Mouse (Mus musculus): Measurements from ENCODE around the gene Sumf1. TPM values are rescaled to one million over a fixed set of nuclear protein-coding genes. Genes with fewer than 3 reads are reported as not detected.

The Sumf1 gene
- total RNA-seq, 2 experiments from 2014 or later: 12.8 to 21.8 TPM

DNA sequence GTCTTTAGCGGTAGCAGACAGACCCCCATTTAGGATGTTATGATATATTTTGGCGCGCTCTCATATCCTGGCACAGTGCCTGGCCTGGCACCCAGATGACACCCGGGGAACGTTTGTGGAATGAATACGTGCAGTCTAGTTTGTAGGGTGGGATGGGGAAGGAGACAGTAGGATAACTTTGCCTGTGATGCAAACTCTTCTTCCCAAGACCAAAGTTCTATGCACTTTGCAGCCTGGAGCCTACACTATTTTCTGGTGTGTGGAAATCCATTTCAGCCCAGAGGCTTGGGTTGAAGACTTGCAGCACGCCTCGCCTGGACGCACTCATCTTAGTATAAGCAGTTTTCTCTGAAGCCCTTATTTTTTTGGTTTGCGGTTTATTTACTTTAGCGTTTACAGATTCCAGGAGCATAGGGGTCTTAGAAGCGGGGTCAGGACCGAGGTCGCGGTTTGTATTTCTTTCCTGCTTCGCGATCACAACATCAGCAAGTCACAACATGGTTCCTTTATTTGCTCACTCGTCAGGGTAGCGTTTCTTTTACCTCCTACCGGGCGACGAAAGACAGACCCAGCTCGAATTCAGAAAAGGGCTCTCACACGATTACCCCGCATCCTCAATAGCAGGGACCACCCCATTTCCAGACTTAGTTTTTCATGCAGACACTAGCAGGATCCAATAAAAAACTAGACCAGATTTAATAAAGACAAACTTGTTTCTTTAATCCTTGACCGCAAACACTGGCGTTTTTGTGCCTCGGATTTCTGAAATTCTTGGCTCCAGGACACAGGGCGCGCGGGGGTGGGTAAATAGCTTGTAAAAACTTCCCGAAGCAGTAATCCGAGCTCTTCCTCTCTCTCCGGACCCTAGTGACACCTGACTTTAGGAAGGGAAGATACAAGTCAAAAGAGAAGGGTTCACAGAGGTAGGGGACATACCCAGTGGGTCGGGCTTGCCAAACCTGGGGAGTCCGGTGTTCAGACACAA, 26.8 kb upstream of the Sumf1 start:
- ATAC-seq (replicated peaks; ENCODE audit: poor library complexity): no peak

DNA sequence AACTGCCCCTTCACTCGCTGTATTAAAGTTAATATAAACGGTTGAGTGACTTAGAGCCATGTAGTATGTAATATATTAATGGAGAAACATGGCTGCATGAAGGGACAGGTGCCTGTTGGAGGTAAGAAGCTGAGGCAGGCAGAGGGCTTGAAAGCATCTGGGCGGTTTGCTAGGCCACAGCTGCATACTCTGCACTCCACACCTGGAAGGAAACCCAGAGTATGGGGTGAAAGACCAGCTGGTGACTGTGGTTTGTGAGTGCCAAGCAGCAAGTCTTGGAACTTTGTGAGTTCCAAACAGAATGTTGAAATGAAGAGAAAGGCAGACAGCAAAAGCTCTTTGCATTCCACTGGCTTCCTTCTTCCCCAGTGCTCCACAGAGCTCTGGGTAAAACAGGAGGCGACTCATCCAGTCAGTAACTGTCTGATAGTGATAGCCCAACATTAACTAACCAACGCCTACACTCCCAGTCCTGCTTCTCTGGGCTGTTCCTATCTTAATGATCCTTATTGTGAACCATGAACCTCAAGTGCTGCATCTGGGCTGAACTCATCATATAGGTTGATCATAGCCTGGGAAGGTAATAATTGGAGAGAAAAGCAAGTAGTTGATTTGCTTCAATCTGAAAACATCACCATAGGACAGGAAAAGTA, 21.7 kb upstream of the Sumf1 start:
- peak; percentile 59 for ATAC-seq (replicated peaks; ENCODE audit: poor library complexity)

GRCm38 (mm10) chr6:108206145-108206544, 20.8 kb upstream of the Sumf1 start:
- ATAC-seq (replicated peaks; ENCODE audit: poor library complexity): no peak

- no peak for ATAC-seq (replicated peaks; ENCODE audit: poor library complexity)
Observed at GRCm38 (mm10) chr6:108204322-108204721, 18.9 kb upstream of the Sumf1 start.

- ATAC-seq (replicated peaks; ENCODE audit: poor library complexity): no peak
Observed at GRCm38 (mm10) chr6:108198286-108198685, 12.9 kb upstream of the Sumf1 start.

DNA sequence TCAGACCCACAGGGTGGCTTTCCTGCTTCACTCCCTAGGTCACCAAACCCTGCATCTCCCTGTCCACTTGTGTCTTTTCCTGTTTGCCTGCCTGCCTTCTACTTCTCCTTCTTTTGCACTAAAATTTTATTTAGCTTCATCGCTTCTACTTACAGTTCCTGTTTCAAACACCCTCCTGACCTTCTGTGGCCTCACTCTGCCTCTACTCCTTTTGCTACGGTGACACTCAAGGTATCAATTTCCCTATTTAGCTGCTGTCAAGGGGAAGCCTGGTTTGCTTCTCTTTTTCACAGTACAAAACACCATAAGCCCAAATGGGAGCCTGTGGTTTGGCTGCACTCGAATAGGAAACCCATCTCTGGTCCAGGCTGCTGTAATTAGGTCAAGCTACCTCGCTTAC, 11.7 kb upstream of the Sumf1 start:
- peak; percentile 96 for ATAC-seq (replicated peaks; ENCODE audit: poor library complexity)

DNA sequence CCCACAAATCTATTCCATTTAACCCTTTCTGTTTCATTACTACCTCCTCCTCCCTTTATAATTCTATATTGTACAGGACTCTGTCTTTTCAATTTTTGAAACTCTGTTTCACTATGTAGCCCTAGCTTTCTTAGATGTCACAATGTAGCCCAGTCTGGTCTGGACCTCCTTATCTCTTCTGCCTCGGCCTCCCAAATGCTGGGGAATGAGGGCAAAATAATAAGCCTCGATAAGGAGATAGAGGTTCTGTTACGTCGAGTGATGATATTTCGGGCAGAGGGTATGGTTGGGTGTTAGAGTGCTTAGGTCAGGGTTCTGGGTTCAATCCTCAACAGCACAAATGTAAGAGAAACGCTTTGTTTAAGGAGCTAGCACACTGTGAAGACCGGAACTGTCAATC, 11.3 kb upstream of the Sumf1 start:
- ATAC-seq (replicated peaks; ENCODE audit: poor library complexity): no peak

- no peak for ATAC-seq (replicated peaks; ENCODE audit: poor library complexity)
Observed at GRCm38 (mm10) chr6:108192632-108193031, 7.2 kb upstream of the Sumf1 start.

- ATAC-seq (replicated peaks; ENCODE audit: poor library complexity): peak; percentile 34; the same call in 1 of the 2 replicates
Observed at GRCm38 (mm10) chr6:108190690-108191089, 5.3 kb upstream of the Sumf1 start.

DNA sequence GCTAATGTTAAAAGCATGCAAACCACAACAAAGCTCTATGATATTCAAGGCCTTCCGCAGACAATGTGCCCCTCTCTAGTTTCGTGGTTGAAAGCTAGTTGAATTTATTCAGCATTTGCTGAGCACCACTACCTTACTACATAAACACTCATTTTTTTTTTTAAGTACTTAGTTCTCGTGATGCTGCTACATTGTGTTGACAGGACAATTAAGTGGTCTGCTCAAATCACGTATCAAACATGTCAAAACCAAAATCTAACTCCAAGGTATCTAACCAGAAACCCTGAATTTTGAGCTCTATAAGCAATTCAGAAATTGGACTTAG, 265 bp upstream of the Sumf1 start:
- no peak for ATAC-seq (replicated peaks; ENCODE audit: poor library complexity)

DNA sequence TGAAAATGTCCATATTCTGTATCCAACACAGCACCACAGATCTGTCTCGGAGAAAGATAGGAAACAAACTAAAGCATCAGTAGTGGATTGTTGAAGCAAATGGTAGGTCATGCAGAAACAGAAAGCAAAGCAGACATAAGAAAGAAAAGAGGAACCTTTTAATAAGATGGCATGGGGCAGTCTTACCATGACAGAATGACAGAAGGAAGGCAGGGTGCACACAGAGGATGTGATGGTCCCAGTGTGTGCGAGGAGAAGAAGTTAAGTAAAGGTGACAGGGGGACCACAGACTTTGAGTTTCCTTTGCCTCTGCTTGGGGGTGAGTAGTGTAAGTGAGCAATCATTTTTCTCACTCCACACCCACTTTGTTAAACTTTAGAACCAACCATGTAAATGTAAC, 6.3 kb downstream of the Sumf1 start:
- peak; percentile 58 for ATAC-seq (replicated peaks; ENCODE audit: poor library complexity)

- no peak for ATAC-seq (replicated peaks; ENCODE audit: poor library complexity)
Observed at GRCm38 (mm10) chr6:108174181-108174580, 11.2 kb downstream of the Sumf1 start.

- ATAC-seq (replicated peaks; ENCODE audit: poor library complexity): no peak
Observed at GRCm38 (mm10) chr6:108172219-108172618, 13.2 kb downstream of the Sumf1 start.

DNA sequence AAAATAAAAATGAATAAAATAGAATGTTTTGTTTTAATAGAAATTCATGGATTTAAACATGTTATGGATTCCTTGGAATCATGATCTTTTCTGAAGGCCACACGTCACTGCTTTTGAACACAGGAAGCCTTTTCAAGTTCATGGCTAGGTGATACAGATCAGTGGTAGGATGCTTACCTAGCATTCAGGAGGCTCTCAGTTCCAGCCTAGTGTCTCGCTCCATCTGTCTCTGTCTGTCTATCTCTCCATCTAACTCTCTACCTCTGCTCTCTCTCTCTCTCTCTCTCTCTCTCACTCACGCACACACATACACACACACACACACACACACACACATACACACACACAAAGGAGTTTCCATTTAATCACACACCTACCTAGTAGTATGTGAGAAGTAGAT, 15.9 kb downstream of the Sumf1 start:
- no peak for ATAC-seq (replicated peaks; ENCODE audit: poor library complexity)

DNA sequence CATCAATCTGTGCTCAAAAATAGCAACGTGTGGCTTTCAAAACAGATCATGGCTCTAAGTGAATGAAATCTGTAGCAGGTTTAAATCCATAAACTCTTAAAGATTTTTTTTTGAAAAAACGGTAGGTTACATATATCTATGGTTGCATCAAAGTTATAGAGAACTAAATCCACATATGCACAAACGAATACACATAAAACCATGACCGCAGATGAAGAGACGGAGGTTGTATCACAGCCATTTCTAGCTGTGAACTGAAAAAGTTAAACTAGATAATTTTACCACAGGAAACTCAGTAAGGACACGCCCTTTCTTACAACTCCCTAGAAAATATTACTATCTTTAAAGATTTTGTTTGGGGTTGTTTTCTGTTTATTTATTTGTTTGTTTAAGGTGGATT, 16.7 kb downstream of the Sumf1 start:
- peak; percentile 44 for ATAC-seq (replicated peaks; ENCODE audit: poor library complexity)

DNA sequence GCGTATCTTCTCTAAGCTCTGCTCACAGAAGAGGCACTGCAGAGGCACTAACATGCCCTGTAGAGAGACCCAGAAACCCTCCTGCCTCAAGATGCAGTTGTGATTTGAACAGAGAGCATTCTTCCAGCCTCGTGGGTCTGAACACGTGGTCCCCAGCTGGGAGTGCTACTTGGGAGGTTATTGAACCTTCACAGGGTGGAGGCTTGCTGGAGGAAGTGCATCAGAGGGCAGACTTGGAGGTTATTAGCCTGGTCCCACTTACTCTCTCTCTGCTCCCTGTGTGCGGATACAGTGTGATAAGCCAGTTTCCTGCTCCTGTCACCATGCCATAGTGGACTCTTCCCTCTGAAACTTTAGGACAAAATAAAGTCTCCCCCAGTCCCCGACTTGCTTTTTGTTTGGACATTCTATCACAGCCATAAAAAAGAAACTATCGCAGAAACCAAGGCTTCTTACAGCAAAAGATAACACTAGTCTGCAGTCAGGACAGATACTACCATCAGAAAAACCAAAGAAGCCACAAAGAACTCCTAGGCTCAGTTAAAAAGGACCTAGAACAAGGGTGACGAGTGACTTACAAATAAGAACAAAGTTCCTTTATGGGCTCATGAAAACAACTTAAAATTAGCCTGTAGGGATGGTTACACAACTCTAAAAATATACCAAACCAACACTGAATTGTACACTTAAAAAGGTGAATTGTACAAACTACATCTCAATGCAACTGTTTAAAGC, 17.3 kb downstream of the Sumf1 start:
- no peak for ATAC-seq (replicated peaks; ENCODE audit: poor library complexity)

GRCm38 (mm10) chr6:108165598-108165997, 19.8 kb downstream of the Sumf1 start:
- no peak for ATAC-seq (replicated peaks; ENCODE audit: poor library complexity)

GRCm38 (mm10) chr6:108164935-108165334, 20.4 kb downstream of the Sumf1 start:
- ATAC-seq (replicated peaks; ENCODE audit: poor library complexity): peak; percentile 31

GRCm38 (mm10) chr6:108160608-108161007, 24.8 kb downstream of the Sumf1 start:
- ATAC-seq (replicated peaks; ENCODE audit: poor library complexity): no peak

DNA sequence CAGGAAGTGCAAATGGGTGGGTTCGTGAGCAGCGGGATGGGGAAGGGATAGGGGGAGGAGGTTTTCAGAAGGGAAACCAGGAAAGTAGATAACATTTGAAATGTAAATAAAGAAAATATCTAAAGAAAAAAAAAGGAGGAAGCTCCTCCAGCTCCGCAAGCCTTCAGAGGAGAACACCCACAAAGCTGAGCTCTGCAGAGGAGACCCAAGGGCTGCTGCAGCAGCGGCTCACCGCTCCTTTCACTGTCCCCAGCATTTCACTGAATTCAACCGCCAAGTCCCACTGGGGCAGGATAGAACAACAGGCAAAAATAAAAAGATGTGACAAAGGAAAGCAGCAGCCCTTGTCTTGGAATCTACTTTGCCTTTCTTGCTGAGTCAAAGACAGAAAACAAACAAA, 28.5 kb downstream of the Sumf1 start:
- no peak for ATAC-seq (replicated peaks; ENCODE audit: poor library complexity)

DNA sequence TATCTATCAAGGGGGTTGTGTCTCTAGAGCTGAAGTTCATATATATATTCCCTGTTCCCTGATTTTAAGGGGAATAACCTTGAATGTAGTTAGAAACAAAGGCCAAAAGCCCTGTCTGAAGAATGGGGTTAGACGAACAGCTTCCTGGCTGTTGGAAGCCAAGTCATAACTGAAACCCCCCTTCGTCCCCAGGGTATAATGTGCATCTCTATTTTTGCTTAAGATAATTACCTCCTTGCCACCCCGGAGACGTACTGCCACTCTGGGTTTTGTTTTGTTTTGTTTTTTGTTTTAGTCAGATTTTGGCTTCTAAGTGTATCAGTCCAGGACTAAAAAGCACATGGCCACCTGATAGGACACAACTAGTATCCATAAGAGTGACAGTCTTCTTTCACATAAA, 31.1 kb downstream of the Sumf1 start:
- no peak for ATAC-seq (replicated peaks; ENCODE audit: poor library complexity)
